8 mouse cellular contexts compared by ENCODE assay signal in genomic region chr12:108511009-108511408, GRCm38 (mm10). TPM values are rescaled to one million over a fixed set of nuclear protein-coding genes. Genes with fewer than 3 reads are reported as not detected.
A peak's percentile ranks its signal among the peaks of the same experiment; 100 is the strongest.
DNase-seq lines count a peak whose midpoint lies in the region; ATAC-seq and TF ChIP-seq lines count a peak whose summit lies in the region.
"Had no signal": no experiment of that assay in that cellular context is flagged by ENCODE, and none has a peak within 500 bp of the region (broad histone marks: within the 10 kb centered on the region; RNA-seq: fewer than 3 reads in every experiment).

No protein-coding gene starts in this region.

- no peaks in the 10 kb centered on the region for H3K9me3 ChIP-seq in limb, embryonic 14.5 days (ENCODE audit: control insufficient read depth, low read length)
- H3K9me3 ChIP-seq: limb, embryonic 12.5 days had no signal

- H3K9ac ChIP-seq in limb, embryonic 14.5 days (ENCODE audit: low read depth, low read length, severe bottlenecking), result no peak overlapping the region
- H3K9ac ChIP-seq: limb, embryonic 12.5 days had no signal

- WGBS in limb, embryonic 14.5 days, result 10% methylated on average over 3 of the region's 3 CpGs

- no peak overlapping the region for H3K27ac ChIP-seq in limb, embryonic 14.5 days (replicated peaks; ENCODE audit: low read depth, low read length)
- H3K27ac ChIP-seq: limb, embryonic 12.5 days had no signal

- no peaks in the 10 kb centered on the region for H3K27me3 ChIP-seq in limb, embryonic 14.5 days (ENCODE audit: control insufficient read depth, insufficient read depth, low read length)
- H3K27me3 ChIP-seq: limb, embryonic 12.5 days had no signal

- no peak overlapping the region for H3K4me3 ChIP-seq in limb, embryonic 14.5 days (replicated peaks; ENCODE audit: low read length)
- H3K4me3 ChIP-seq: limb, embryonic 12.5 days had no signal

- no peak for ATAC-seq in limb, embryonic 14.5 days (ENCODE audit: low FRiP score, low read depth)

- no peak for TF ChIP-seq POLR2A in limb, embryonic 14.5 days (IDR thresholded peaks at IDR 0.05; ENCODE audit: borderline replicate concordance, extremely low read depth, insufficient read depth, insufficient read length)

- no peak overlapping the region for H3K4me2 ChIP-seq in limb, embryonic 14.5 days (replicated peaks; ENCODE audit: low read depth, low read length, severe bottlenecking)
- H3K4me2 ChIP-seq: limb, embryonic 12.5 days had no signal

- 0 out of 2 replicates have a peak, but pooled peaks cover 3% of the 10 kb centered on the region for H3K36me3 ChIP-seq in limb, embryonic 14.5 days (ENCODE audit: control insufficient read depth, insufficient read depth, low read length)

- no peaks in the 10 kb centered on the region for H3K4me1 ChIP-seq in limb, embryonic 14.5 days (ENCODE audit: control insufficient read depth, insufficient read depth, low read length)
- H3K4me1 ChIP-seq: limb, embryonic 12.5 days had no signal

- DNase-seq in kidney, postnatal 10 days, result peak; percentile 42
- DNase-seq in kidney, adult 11 months, result no peak
- peak; percentile 55 for DNase-seq in MN1 (ENCODE audit: low spot score)
- peak; percentile 13 for DNase-seq in c-Kit-positive CD71-positive TER-119-positive erythroid progenitor cells, embryonic 14.5 days (ENCODE audit: low spot score)
- DNase-seq in limb, embryonic 14.5 days (ENCODE audit: low spot score), result peak; percentile 75
- DNase-seq in spleen, postnatal 4 days (ENCODE audit: low spot score in 2 of 2), result no peak
- DNase-seq in testis, postnatal 10 days (ENCODE audit: low spot score), result no peak

RNA-seq across cellular contexts. Expression of gene Evl, which starts 43.5 kb away (rescaled TPM):
- 181 and 192 TPM in 2 replicates for polyA plus RNA-seq in limb, embryonic 14.5 days (2012; rRNA removed)
- polyA plus RNA-seq in limb, embryonic 14.5 days (2014; fragmentation: Nextera tagmentation; extraction: Ambion mirVana), result 82.3 and 93.2 TPM in 2 replicates

Comparison
In these comparisons a context has a peak if more than half of its experiments do, and no peak if none do; other contexts are left out.
1. DNase-seq: peak in kidney, postnatal 10 days (single experiment), MN1 (single experiment), c-Kit-positive CD71-positive TER-119-positive erythroid progenitor cells, embryonic 14.5 days (single experiment) and limb, embryonic 14.5 days (single experiment); none in kidney, adult 11 months (single experiment), spleen, postnatal 4 days (0 of 2) and testis, postnatal 10 days (single experiment).